In the genomic region with DNA sequence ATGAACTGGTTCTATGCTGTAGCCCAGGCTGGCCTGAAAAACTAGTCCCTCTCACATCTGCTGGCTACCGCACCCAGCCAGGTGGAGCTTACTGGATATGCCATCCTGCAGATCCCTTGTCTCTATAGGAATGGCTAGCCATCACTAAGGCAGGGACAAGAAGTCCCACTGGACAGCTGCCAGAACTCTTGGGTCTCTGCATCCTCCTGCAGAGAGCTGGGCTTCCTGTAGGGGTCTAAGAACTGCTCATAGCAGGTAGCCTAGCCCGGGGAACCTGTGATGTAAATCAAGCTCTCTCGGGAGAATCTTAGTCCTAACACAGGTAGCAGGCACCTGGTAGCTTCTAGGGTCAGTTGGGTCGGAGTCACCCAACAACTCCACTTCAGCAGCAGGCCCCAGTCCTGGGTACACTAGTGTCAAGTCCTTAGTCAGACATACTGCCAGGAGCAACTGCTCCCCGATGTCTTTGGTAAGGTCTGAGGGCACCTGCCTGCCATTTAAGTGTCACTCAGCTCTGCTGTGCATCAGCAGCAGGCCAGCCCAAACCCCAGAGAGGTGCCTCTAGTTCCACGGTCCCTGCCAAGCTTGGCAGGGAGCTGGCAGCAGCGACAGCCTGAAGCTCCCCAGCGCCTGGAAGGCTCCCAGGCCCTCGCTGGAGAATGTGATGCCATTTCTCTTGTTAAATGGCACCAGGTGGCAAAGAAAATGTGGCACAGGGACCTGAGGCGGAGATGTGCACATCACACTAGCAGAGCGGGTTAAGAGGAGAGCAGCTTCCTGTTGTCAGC, we compare ENCODE assay signal across 13 mouse cellular contexts. TPM values are rescaled to one million over a fixed set of nuclear protein-coding genes. Genes with fewer than 3 reads are reported as not detected.
DNase-seq lines count a peak whose midpoint lies in the region; ATAC-seq and TF ChIP-seq lines count a peak whose summit lies in the region.
"Had no signal": no experiment of that assay in that cellular context is flagged by ENCODE, and none has a peak within 500 bp of the region (broad histone marks: within the 10 kb centered on the region; RNA-seq: fewer than 3 reads in every experiment).

No protein-coding gene starts in this region.

- no peaks in the 10 kb centered on the region for H3K36me3 ChIP-seq in hindbrain, postnatal 0 days (ENCODE audit: insufficient read depth, low read length)
- no peaks in the 10 kb centered on the region for H3K36me3 ChIP-seq in hindbrain, embryonic 13.5 days
- H3K36me3 ChIP-seq in forebrain, embryonic 16.5 days (ENCODE audit: control insufficient read depth, insufficient read depth): no peaks in the 10 kb centered on the region

- no peak overlapping the region for H3K4me3 ChIP-seq in hindbrain, postnatal 0 days (ENCODE audit: low read length)
- H3K4me3 ChIP-seq in hindbrain, embryonic 13.5 days: no peak overlapping the region
- H3K4me3 ChIP-seq in bone marrow, adult 2 months (replicated peaks; ENCODE audit: control insufficient read depth, low read depth, low read length): no peak overlapping the region
- no peak overlapping the region for H3K4me3 ChIP-seq in forebrain, embryonic 16.5 days (replicated peaks; ENCODE audit: low read length)
- H3K4me3 ChIP-seq: embryonic facial prominence, embryonic 13.5 days; heart, adult 2 months had no signal

- H3K4me1 ChIP-seq in hindbrain, postnatal 0 days (ENCODE audit: insufficient read depth, low read length): peaks cover 4% of the 10 kb centered on the region; the same call in 1 of the 2 replicates
- H3K4me1 ChIP-seq in hindbrain, embryonic 13.5 days (replicated peaks): peaks cover 15% of the 10 kb centered on the region
- H3K4me1 ChIP-seq in bone marrow, adult 2 months (ENCODE audit: control insufficient read depth, insufficient read depth, low read length): peaks cover 2% of the 10 kb centered on the region; the same call in 1 of the 2 replicates
- H3K4me1 ChIP-seq in forebrain, embryonic 16.5 days (replicated peaks; ENCODE audit: control insufficient read depth, insufficient read depth, low read length): peaks cover 9% of the 10 kb centered on the region
- H3K4me1 ChIP-seq: embryonic facial prominence, embryonic 13.5 days had no signal

- ATAC-seq in hindbrain, postnatal 0 days: peak; percentile 2; the same call in 1 of the 2 replicates
- ATAC-seq in hindbrain, embryonic 13.5 days (ENCODE audit: low FRiP score): no peak
- peak; percentile 47 for ATAC-seq in forebrain, embryonic 16.5 days

- no peak for TF ChIP-seq CTCF in hindbrain, postnatal 0 days (IDR thresholded peaks at IDR 0.05; ENCODE audit: low read depth)
- no peak for TF ChIP-seq CTCF in bone marrow, adult 2 months (IDR thresholded peaks at IDR 0.05; ENCODE audit: control insufficient read depth, insufficient read depth, low read length)

- H3K27me3 ChIP-seq in hindbrain, postnatal 0 days (ENCODE audit: insufficient read depth, low read length): no peaks in the 10 kb centered on the region; the same call in 1 of the 2 replicates
- 0 out of 2 replicates have a peak, but pooled peaks cover 6% of the 10 kb centered on the region for H3K27me3 ChIP-seq in hindbrain, embryonic 13.5 days
- H3K27me3 ChIP-seq in forebrain, embryonic 16.5 days (replicated peaks; ENCODE audit: control insufficient read depth, insufficient read depth, low read length): no peaks in the 10 kb centered on the region
- H3K27me3 ChIP-seq: embryonic facial prominence, embryonic 13.5 days had no signal

- no peak for TF ChIP-seq POLR2A in bone marrow, adult 2 months (IDR thresholded peaks at IDR 0.05; ENCODE audit: borderline replicate concordance, control insufficient read depth, low read depth, low read length)

- H3K9me3 ChIP-seq in hindbrain, postnatal 0 days (ENCODE audit: low read length): no peaks in the 10 kb centered on the region
- no peaks in the 10 kb centered on the region for H3K9me3 ChIP-seq in hindbrain, embryonic 13.5 days
- H3K9me3 ChIP-seq in forebrain, embryonic 16.5 days (ENCODE audit: control insufficient read depth, low read length): no peaks in the 10 kb centered on the region
- H3K9me3 ChIP-seq: embryonic facial prominence, embryonic 13.5 days had no signal

- H3K9ac ChIP-seq in hindbrain, postnatal 0 days (replicated peaks; ENCODE audit: low read length): 0 out of 2 replicates have a peak overlapping the region, but pooled peaks have one; percentile 9
- H3K9ac ChIP-seq in hindbrain, embryonic 13.5 days: no peak overlapping the region
- H3K9ac ChIP-seq in forebrain, embryonic 16.5 days (replicated peaks; ENCODE audit: low read depth, low read length): no peak overlapping the region
- H3K9ac ChIP-seq: embryonic facial prominence, embryonic 13.5 days had no signal

- peak; percentile 67 for DNase-seq in hindbrain, postnatal 0 days (ENCODE audit: low spot score)
- DNase-seq in A20 (ENCODE audit: low read depth, low spot score): peak; percentile 43
- DNase-seq in kidney, postnatal 25 days: no peak
- DNase-seq in urinary bladder, postnatal 10 days (ENCODE audit: low spot score): no peak
- DNase-seq: thymus, adult 2 months had no signal

- 38% methylated on average over 11 of the region's 11 CpGs for WGBS in hindbrain, postnatal 0 days
- WGBS in hindbrain, embryonic 13.5 days: 67% methylated on average over 11 of the region's 11 CpGs
- WGBS in bone marrow, adult 2 months: 70% methylated on average over 11 of the region's 11 CpGs
- 44% methylated on average over 11 of the region's 11 CpGs for WGBS in forebrain, embryonic 16.5 days

- no peak overlapping the region for H3K4me2 ChIP-seq in hindbrain, postnatal 0 days (ENCODE audit: low read depth, low read length)
- no peak overlapping the region for H3K4me2 ChIP-seq in hindbrain, embryonic 13.5 days
- H3K4me2 ChIP-seq in forebrain, embryonic 16.5 days (ENCODE audit: low read length): no peak overlapping the region
- H3K4me2 ChIP-seq: embryonic facial prominence, embryonic 13.5 days had no signal

- H3K27ac ChIP-seq in hindbrain, postnatal 0 days: 0 out of 2 replicates have a peak overlapping the region, but pooled peaks have one; percentile 1
- H3K27ac ChIP-seq in hindbrain, embryonic 13.5 days: no peak overlapping the region
- peak overlapping the region; percentile 47 for H3K27ac ChIP-seq in bone marrow, adult 2 months (ENCODE audit: control insufficient read depth, insufficient read depth, low read depth, low read length, poor library complexity)
- H3K27ac ChIP-seq in forebrain, embryonic 16.5 days (ENCODE audit: low read length): no peak overlapping the region
- H3K27ac ChIP-seq: embryonic facial prominence, embryonic 13.5 days; heart, adult 2 months had no signal

RNA-seq across cellular contexts. Expression of a gene that starts 7.6 kb away (rescaled TPM):
- total RNA-seq in hindbrain, postnatal 0 days (2014; rRNA removed): 0.29 and 5.6 TPM in 2 replicates
- polyA plus RNA-seq in hindbrain, postnatal 0 days (2015; fragmentation: Nextera tagmentation; extraction: Ambion mirVana): 0.34 and 0.42 TPM in 2 replicates
- polyA plus RNA-seq in hindbrain, embryonic 13.5 days (2015; fragmentation: Nextera tagmentation; extraction: Ambion mirVana): not detected in 2 replicates
- 12.1 and 24.9 TPM in 2 replicates for polyA plus RNA-seq in bone marrow, adult 2 months (2011; ENCODE audit: insufficient read depth, insufficient read length, low replicate concordance, missing spikeins)
- 0.10 and 0.25 TPM in 2 replicates for polyA plus RNA-seq in forebrain, embryonic 16.5 days (2015; fragmentation: Nextera tagmentation; extraction: Ambion mirVana)
- polyA plus RNA-seq: intestine, postnatal 0 days; limb, embryonic 11.5 days had no signal

RNA-seq across cellular contexts. Expression of a gene that starts 12.8 kb away (rescaled TPM):
- 15.0 and 16.2 TPM in 2 replicates for total RNA-seq in hindbrain, postnatal 0 days (2014; rRNA removed)
- 23.0 and 27.6 TPM in 2 replicates for polyA plus RNA-seq in hindbrain, postnatal 0 days (2015; fragmentation: Nextera tagmentation; extraction: Ambion mirVana)
- polyA plus RNA-seq in hindbrain, embryonic 13.5 days (2015; fragmentation: Nextera tagmentation; extraction: Ambion mirVana): 20.0 and 22.0 TPM in 2 replicates
- 19.5 and 21.2 TPM in 2 replicates for polyA plus RNA-seq in bone marrow, adult 2 months (2011; ENCODE audit: insufficient read depth, insufficient read length, low replicate concordance, missing spikeins)
- 29.8 and 34.6 TPM in 2 replicates for polyA plus RNA-seq in forebrain, embryonic 16.5 days (2015; fragmentation: Nextera tagmentation; extraction: Ambion mirVana)

RNA-seq across cellular contexts. Expression of a gene that starts 19.2 kb away (rescaled TPM):
- 34.7 and 36.0 TPM in 2 replicates for total RNA-seq in hindbrain, postnatal 0 days (2014; rRNA removed)
- 7.5 and 9.2 TPM in 2 replicates for polyA plus RNA-seq in hindbrain, postnatal 0 days (2015; fragmentation: Nextera tagmentation; extraction: Ambion mirVana)
- 0.93 and 1.8 TPM in 2 replicates for polyA plus RNA-seq in hindbrain, embryonic 13.5 days (2015; fragmentation: Nextera tagmentation; extraction: Ambion mirVana)
- 0.77 and 1.9 TPM in 2 replicates for polyA plus RNA-seq in bone marrow, adult 2 months (2011; ENCODE audit: insufficient read depth, insufficient read length, low replicate concordance, missing spikeins)
- polyA plus RNA-seq in forebrain, embryonic 16.5 days (2015; fragmentation: Nextera tagmentation; extraction: Ambion mirVana): 0.66 and 0.70 TPM in 2 replicates
- polyA plus RNA-seq: intestine, postnatal 0 days had no signal

RNA-seq across cellular contexts. Expression of a gene that starts 20.4 kb away (rescaled TPM):
- total RNA-seq in hindbrain, postnatal 0 days (2014; rRNA removed): 116 and 127 TPM in 2 replicates
- polyA plus RNA-seq in hindbrain, postnatal 0 days (2015; fragmentation: Nextera tagmentation; extraction: Ambion mirVana): 12.5 and 13.9 TPM in 2 replicates
- 8.9 and 9.2 TPM in 2 replicates for polyA plus RNA-seq in hindbrain, embryonic 13.5 days (2015; fragmentation: Nextera tagmentation; extraction: Ambion mirVana)
- polyA plus RNA-seq in bone marrow, adult 2 months (2011; ENCODE audit: insufficient read depth, insufficient read length, low replicate concordance, missing spikeins): not detected in 2 replicates
- 17.0 and 18.6 TPM in 2 replicates for polyA plus RNA-seq in forebrain, embryonic 16.5 days (2015; fragmentation: Nextera tagmentation; extraction: Ambion mirVana)
- total RNA-seq: heart, adult 2 months; megakaryocyte progenitor cell, adult 5-6 weeks had no signal
- polyA plus RNA-seq: intestine, postnatal 0 days; limb, embryonic 11.5 days had no signal

RNA-seq across cellular contexts. Expression of a gene that starts 42.9 kb away (rescaled TPM):
- total RNA-seq in hindbrain, postnatal 0 days (2014; rRNA removed): 393 and 404 TPM in 2 replicates
- polyA plus RNA-seq in hindbrain, postnatal 0 days (2015; fragmentation: Nextera tagmentation; extraction: Ambion mirVana): 299 and 320 TPM in 2 replicates
- 329 and 346 TPM in 2 replicates for polyA plus RNA-seq in hindbrain, embryonic 13.5 days (2015; fragmentation: Nextera tagmentation; extraction: Ambion mirVana)
- polyA plus RNA-seq in bone marrow, adult 2 months (2011; ENCODE audit: insufficient read depth, insufficient read length, low replicate concordance, missing spikeins): 2.0 TPM in 1 of 2 replicates, not detected in the other
- 427 TPM in 2 replicates for polyA plus RNA-seq in forebrain, embryonic 16.5 days (2015; fragmentation: Nextera tagmentation; extraction: Ambion mirVana)

Comparison
In these comparisons a context has a peak if more than half of its experiments do, and no peak if none do; other contexts are left out.
1. H3K27ac ChIP-seq: peak in hindbrain, postnatal 0 days (single experiment) and bone marrow, adult 2 months (single experiment); none in hindbrain, embryonic 13.5 days (single experiment) and forebrain, embryonic 16.5 days (single experiment).
2. DNase-seq: peak in hindbrain, postnatal 0 days (single experiment) and A20 (single experiment); none in kidney, postnatal 25 days (0 of 2) and urinary bladder, postnatal 10 days (single experiment).